Mouse (Mus musculus) kidney, embryonic 16.5 days (tissue): Measurements from ENCODE around the gene Mrgprb3. TPM values are rescaled to one million over a fixed set of nuclear protein-coding genes. Genes with fewer than 3 reads are reported as not detected.

Experiments
- ATAC-seq: fragments of 200-750 bp; cut with Nextera tagmentation; 2 replicates; pipeline ENCODE4 v1.8.0; 2017; ENCODE audit warnings: moderate TSS enrichment; ENCODE audit not compliant: low FRiP score, low TSS enrichment
- H3K27ac ChIP-seq: fragments of 300-500 bp; sonication (generic); 2 replicates; pipeline ENCODE4 v1.5.1; 2014; ENCODE audit warnings: low read length
- H3K27me3 ChIP-seq: fragments of 300-500 bp; sonication (generic); 2 replicates; pipeline ENCODE4 v1.6.1; 2014; ENCODE audit warnings: low read length, control low read depth, mixed read lengths; ENCODE audit not compliant: insufficient read depth
- H3K36me3 ChIP-seq: fragments of 300-500 bp; sonication (generic); 2 replicates; pipeline ENCODE4 v1.6.1; 2014; ENCODE audit warnings: low read length, control low read depth, mixed read lengths; ENCODE audit not compliant: insufficient read depth
- H3K4me1 ChIP-seq: fragments of 300-500 bp; sonication (generic); 2 replicates; pipeline ENCODE4 v1.6.1; 2014; ENCODE audit warnings: low read length, control low read depth, mixed read lengths; ENCODE audit not compliant: insufficient read depth
- H3K4me2 ChIP-seq: fragments of 300-500 bp; sonication (generic); replicated peaks from 2 replicates; pipeline ENCODE4 v1.6.1; 2014; ENCODE audit warnings: low read depth, low read length
- H3K4me3 ChIP-seq: fragments of 300-500 bp; sonication (generic); 2 replicates; pipeline ENCODE4 v1.5.1; 2014; ENCODE audit warnings: mild to moderate bottlenecking, low read length
- H3K9ac ChIP-seq: fragments of 300-500 bp; sonication (generic); replicated peaks from 2 replicates; pipeline ENCODE4 v1.6.1; 2014; ENCODE audit warnings: low read length
- H3K9me3 ChIP-seq: fragments of 300-500 bp; sonication (generic); 2 replicates; pipeline ENCODE4 v1.6.1; 2016; ENCODE audit warnings: low read length, control low read depth
- WGBS: fragments of 180-500 bp; shearing (Covaris S2); extraction: QIAGEN DNeasy Blood & Tissue Kit; methylation state at CpG from one replicate; pipeline ENCODE4 v1.1.7; 2014; 5-methylcytosine and 5-hydroxymethylcytosine counted together
- polyA plus RNA-seq: library from polyadenylated mRNA; unstranded; fragments of >200 nt; fragmentation: Nextera tagmentation; extraction: Ambion mirVana; gene quantifications from 2 replicates; pipeline ENCODE4 v1.2.1, GENCODE M21; 2015

The Mrgprb3 gene
- polyA plus RNA-seq, result not detected in 2 replicates

- Histone ChIP-seq H3K4me1 (no peaks in the 10 kb centered on the region), H3K9me3 (no peaks in the 10 kb centered on the region), H3K4me2 (no peak within 1 kb of the TSS), H3K36me3 (no peaks in the 10 kb centered on the region), H3K4me3 (no peak within 1 kb of the TSS), H3K27ac (no peak within 1 kb of the TSS), H3K9ac (no peak within 1 kb of the TSS), H3K27me3 (no peaks in the 10 kb centered on the region)
- WGBS, result 92% methylated on average over 2 of the region's 2 CpGs
- ATAC-seq, result no peak
Measured at GRCm38 (mm10) chr7:48643711-48644110, at the start of gene Mrgprb3. Gene Mrgprb3 (minus strand): TSS chr7:48643811.

Other genes with a start within 250 kb of the Mrgprb3 start
- not detected in 2 replicates for gene Mrgprb1, start 187.5 kb downstream of the Mrgprb3 start, polyA plus RNA-seq
- gene Mrgprx2, start 144.5 kb downstream of the Mrgprb3 start, polyA plus RNA-seq, result not detected in 2 replicates
- gene Mrgprb2, start 85.7 kb downstream of the Mrgprb3 start, polyA plus RNA-seq, result not detected in 2 replicates
- gene Zdhhc13, start 145.2 kb upstream of the Mrgprb3 start, polyA plus RNA-seq, result 43.8 and 46.0 TPM in 2 replicates
- 4.2 and 5.0 TPM in 2 replicates for gene Csrp3, start 204.2 kb upstream of the Mrgprb3 start, polyA plus RNA-seq
- gene E2f8, start 237.8 kb upstream of the Mrgprb3 start, polyA plus RNA-seq, result 16.5 and 22.4 TPM in 2 replicates